Mouse (Mus musculus) kidney, adult 9 months (tissue): Measurements from ENCODE around the gene Gm26661.

ENCODE experiments used
- DNase-seq: peaks from one replicate; pipeline ENCODE4 v3.0.0; 2022

Gene Gm26661

DNA sequence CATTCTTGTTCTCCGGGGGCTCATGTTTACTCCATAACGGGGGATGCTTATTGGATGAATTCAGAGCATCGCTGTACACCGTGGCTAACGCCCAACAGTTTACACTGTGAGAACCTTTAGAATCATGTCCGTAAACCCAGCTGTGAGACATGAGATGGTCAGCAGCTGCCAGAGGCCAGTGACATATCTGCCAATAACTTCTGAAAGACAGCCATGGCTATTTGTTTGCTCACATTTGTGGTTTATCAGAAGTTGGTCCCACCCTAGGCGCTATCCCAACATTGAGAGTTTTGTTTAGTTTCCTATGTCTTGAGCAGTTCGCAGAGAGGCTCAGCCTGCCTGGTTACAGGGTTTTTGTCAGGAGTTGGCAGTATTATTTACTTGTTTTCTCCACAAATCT, 30.0 kb downstream of the Gm26661 start:
- no peak for DNase-seq

DNA sequence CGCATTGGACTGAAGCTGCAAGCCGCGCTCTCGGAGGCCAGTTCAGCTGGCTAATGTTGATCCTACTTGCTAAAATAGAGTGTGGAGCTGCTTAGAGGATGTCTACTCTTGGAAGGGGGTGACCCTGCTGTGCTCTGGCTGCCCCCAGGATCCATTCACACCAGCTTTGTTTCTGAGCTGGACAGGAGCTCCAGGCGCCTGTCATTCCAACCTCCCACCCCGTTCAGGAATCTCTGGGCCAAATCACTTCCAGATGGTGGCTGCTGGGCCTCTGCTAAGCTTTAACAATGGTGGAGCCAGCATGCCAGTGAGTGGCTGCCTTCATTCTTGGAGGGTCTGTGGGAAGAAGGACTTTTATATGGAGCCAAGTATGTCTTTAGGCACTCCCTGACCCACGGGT, 31.3 kb downstream of the Gm26661 start:
- no peak for DNase-seq

DNA sequence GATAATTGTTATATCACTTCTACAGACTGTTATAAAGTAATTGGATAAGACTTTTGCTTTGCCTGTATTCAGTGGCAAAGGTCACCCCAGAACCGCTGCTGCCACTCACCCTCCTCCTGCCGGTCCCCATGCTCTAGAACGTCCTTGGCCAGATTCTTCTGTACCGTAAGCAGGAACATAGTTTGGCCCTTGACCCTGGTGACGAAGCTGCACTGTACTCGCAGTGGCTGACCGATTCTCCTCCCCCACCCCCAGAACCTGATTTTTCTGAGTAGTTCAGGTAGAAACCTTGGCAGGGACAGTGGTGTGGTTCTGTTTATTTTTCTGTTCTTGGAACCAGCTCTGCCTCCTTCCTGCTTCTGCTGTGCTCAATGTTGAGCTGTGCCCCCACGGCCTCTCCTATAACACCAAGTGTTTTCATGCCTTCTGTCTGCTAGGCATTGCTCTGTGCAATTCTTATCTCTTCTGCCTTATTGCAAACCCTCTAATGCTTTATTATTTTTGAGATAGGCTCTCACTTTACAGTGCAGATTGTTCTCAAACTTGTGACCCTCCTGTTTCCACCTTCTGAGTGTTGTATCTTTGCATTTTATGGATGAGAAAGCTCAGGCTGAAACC, 33.4 kb downstream of the Gm26661 start:
- DNase-seq, result peak; percentile 95

DNA sequence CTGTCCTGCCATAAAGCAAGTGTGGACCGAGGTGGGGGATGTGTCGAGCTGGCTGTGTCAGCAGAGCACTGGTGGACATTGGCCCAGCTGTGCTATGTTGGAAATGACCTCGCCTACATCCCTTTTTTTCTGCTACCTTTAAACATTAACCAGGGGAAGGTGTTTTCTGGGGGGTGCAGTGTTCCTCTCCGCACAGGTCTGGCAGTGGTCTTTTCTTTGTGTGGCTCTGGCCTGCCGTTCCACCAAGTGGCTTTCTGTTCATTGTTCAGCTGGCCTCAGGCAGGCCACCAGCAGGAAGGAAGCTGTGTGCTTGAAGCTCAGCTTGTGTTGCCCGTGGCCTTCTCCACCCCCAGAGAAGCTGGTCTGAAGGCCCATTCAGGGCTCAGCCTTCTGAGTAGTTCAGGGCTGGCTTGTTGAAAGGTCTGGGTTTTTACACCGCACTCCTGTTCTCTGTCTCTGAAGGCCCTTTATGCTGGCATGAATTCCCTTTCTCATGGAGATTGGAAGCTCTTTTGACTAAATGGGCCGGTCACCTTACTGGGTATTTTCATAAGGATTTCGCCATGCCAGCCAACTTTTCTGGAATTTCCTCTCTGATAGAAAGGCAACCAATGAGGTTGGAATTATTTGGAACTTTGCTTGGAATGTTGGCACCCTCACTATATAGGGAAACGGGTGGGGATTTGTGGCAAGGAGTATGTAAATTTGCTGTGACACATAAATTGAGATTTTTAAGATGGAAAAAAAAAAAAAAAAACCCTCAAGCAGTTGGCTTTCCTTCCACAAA, 35.0 kb downstream of the Gm26661 start:
- peak; percentile 92 for DNase-seq

DNA sequence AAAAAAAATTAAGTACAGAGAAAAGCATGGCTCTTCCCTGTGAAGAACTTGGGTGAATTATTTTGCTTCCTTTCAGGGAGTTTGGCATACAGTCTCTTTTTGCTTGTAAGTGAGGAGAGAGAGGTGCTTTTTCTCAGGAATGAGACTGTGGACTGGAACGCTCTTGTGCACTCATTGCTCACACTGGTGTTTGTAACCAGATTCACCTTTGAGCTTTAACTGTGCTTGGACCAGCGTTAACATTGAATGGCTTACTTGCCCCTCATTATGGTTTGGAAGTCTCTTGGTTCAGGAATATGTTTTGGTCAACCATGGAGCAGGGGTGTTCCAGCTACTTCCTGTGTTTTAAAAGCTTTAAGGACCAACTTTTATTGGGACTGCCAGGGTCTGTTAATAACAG, 37.8 kb downstream of the Gm26661 start:
- peak; percentile 84 for DNase-seq

DNA sequence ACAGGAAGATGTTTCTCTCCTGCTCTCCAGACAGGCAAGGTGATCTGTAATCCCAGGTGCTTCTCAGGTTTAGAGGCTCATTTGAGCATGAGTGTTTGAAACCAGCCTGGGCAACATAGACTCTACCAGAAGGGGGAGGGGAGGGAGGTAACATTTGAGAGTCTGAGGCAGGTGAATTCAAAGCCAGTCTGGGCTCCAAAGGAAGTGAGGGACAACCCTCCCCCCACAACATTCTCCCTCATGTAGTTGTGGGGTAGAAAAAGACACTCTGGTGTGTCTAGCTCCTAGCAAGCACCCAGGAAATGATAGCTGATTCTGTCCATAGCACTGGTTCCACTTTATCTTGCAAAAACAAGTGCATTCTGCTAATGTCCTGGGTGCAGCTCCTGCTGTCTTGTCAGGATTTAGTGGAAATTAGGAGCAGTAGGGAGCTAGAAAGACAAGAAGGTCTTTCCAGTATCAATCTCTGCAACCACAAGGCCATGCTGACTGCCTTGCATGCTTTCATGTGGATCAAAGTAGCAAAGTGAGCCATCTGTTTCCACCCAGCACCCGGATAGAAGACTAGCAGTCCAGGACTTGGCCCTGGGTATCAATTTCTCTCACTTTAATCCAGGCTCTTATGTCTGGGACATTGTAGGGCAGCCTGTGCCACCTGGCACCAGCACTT, 40.5 kb downstream of the Gm26661 start:
- no peak for DNase-seq

DNA sequence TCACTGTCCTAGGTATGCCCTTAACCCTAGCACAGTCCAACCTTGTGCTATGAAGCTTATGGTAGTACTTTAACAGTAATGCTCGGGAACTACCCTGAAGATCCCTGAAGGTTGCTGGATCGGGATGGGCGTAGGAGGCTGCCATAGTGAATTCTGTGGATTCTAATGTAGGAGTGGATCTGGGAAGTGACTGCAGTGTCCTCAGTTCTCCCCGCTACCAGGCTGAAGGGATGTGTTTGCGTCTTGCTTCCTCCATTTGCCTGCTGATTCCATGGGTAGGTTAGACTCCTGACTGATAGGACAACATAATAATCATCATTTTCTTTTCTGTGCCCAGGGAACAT, 41.0 kb downstream of the Gm26661 start:
- DNase-seq, result no peak

DNA sequence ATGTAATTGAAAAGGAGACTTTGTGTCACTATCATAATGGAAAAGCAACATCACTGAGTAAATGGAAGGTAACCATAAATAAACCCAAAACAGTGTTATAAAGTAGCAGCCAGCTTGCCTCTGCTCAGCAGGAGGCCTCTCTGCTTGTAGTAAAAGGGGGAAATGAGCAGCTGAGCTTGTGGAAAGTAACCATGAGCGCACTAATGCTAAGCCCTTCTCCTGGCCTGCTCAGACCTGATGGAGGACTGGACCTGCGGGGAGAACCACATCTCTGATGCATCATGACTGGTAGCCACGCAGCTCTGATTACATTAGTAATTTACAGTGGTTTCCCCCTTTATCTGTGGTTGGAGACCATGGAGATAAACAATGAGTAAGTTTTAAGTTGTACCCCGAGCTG, 42.1 kb downstream of the Gm26661 start:
- DNase-seq, result no peak

DNA sequence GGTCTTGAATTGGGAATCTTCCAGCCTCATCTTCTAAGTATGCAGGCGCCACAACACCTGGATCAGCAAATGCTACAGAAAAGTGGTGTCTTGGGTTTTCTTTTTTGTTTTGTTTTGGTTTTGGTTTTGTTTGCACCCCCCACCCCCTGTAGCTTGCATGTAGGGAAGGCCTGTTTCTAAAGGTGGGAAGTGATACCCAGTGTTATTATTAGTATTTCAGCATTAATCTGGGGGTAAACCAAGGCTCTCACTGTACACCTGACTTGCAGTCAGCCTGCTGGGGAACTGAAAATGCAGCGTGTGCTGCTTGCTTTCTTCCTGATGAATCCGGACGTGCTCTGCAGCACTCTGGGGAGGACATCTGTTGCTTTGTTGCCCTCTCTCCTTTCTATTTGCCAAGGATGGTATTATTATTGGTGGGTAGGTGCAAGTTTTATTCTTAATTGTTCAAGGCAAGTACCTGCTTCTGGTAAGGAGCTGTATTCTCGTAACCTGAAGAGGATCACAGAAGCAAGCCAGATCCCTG, 47.2 kb downstream of the Gm26661 start:
- DNase-seq, result no peak

DNA sequence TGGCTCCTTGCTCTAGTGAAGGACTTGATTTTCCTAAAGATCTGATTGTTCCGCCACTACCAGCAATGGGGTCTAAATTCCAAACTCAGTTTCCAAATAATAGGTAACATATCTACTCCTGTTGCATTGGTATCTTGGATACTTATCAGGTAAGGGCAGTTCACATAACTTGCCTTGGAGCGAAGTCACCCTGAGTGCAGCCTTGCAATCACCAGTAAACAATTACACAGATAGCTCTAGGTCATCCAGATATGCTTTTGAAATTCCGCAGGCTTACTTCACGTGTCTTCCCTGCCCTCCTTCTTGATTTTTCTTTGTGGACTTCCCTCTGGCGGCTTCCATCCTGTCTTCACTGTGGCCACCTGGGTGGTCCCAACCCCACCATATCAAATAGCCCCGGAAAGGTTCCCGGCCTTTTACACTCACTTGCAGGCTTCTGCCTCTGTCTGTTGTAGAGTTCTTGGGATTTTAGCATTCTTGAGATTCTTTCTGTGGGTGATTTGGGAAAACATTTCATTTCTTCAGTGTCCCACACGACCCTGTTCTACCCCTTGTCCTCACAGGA, 48.6 kb downstream of the Gm26661 start:
- DNase-seq, result no peak
